Mouse (Mus musculus) ovary, postnatal 14 days (tissue): Measurements from ENCODE around the gene Llph.
"Not testable (repeated sequence)": the region's sequence is repeated elsewhere in the genome, so short reads cannot be mapped to it uniquely, and the experiment has no call there.

ENCODE experiments used
- DNase-seq: peaks from one replicate; pipeline ENCODE4 v3.0.0; 2022; ENCODE audit warnings: low spot score

Gene Llph

GRCm38 (mm10) chr10:120226871-120227661, at the start of gene Llph:
Gene Llph (plus strand): TSS chr10:120227070.
- peak; percentile 78 for DNase-seq

DNA sequence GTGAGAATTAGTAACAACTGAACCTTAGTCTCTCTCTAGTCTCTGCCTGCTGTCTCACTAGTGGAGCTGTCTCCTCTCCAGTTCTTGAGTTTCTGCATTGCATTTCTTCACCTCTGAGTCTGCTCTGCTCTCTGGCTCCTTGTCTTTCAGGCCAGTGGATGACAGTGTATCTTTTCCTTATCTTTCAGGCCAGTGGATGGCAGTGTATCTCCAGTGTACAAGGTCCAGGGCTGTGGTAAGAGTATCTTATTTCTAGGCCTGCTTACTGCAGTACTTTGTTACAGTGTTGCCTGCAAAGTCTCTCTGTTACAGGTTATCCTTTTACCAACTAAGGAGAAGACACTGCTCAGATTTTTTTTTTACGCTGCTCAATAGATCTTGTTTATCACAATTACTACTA, 44.0 kb upstream of the Llph start:
- DNase-seq: no peak

DNA sequence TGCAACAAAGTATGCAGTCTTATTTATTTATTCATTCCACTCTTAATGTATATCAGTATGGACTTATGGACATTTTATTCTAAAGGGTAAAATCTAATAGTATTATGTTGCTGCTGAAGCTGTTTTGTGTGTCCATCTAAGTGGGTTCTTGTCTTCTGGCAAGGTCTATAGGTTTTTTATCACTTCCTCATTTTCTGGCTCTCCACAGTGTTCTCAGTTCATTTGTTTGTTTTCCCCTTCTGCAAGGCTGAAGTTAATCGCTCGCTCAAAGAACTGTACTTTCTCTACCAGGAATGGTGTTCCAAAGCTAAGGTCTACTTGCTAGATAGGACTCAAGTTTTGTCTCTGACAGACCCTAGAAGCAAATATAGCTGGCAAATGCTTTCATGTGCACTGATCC, 43.5 kb upstream of the Llph start:
- DNase-seq: no peak

DNA sequence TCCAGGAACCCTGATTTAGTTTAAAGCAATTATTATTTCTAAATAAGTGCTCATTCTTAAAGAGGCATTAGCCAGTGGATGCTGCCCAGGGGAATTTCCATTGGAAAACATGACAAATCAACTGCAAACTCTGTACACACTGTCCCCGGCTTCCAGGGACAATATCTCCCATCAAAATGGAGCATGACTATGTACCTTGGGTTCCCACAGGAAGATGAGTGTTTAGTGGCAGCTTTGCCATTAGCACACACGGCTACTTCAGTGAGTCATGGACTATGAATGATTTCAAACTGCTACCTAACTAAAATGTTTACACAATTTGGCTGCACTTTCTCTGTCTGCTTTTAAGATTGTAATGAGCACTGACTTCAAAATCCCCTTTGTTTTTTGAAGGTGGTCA, 38.4 kb upstream of the Llph start:
- DNase-seq: no peak

GRCm38 (mm10) chr10:120189276-120189675, 37.6 kb upstream of the Llph start:
- DNase-seq: no peak

DNA sequence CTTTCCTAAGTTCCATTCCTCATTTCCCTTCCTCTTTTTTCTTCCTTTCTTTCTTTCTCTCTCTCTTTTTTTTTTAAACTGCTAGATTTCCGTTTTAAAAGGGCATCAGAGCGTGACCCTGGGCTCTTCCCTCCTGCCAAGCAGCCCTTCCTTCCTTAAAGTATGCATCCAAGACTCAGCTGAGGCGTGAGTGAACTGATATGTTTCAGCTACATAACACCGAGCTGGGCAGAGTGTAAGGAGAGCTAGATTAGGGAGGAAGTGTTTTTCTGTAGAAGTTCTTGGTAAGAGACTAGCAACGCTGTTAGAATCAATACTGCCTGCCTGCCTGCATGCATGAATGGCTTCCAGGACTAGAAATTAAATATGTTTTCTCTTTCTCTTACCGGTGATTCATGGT, 37.1 kb upstream of the Llph start:
- DNase-seq: no peak

- no peak for DNase-seq
Observed at GRCm38 (mm10) chr10:120191165-120191564, 35.7 kb upstream of the Llph start.

DNA sequence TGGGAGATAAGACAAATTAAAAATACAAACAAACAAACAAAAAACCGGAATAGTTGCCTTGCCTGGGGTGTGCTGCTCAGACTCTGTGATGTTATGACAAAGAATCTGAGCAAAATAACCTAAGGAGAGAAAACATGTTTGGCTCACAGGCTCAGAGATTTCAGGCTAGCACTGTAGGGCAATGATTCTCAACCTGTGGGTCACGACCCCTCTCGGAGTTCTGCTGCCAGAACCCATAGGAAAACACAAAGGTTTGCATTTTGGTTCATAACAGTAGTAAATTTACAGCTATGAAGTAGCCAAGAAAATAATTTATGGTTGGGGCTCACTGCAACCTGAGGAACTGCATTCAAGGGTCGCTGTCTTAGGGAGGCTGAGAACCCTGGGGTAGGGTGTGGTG, 34.6 kb upstream of the Llph start:
- no peak for DNase-seq

- DNase-seq: no peak
Observed at GRCm38 (mm10) chr10:120193255-120193654, 33.6 kb upstream of the Llph start.

- no peak for DNase-seq
Observed at GRCm38 (mm10) chr10:120197061-120197835, 29.6 kb upstream of the Llph start.

GRCm38 (mm10) chr10:120201131-120201921, 25.5 kb upstream of the Llph start, which contains the start of gene Tmbim4:
Gene Tmbim4 (plus strand): TSS chr10:120201590.
- peak; percentile 43 for DNase-seq

DNA sequence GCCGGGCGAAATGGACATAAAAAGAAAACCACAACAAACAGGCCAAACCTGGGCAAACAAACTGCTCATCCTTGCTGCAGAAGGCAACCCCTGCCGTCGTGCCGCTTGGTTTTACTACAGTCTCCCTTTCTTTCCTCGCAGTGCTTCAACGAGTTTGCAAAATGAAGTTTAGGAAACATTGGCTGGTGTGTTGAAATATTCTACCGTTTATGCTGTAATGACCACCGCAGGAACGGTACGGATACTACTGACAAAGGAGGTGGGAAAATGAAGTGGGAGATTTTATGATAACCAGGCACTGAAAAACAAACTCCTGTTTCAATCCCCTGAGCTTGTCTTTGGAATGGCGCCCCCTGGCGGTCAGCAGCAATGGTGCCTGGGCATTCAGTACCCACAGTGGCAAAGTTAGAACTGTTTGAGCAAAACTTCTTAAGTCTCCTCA, 24.9 kb upstream of the Llph start, which contains the start of gene Irak3:
Gene Irak3, minus strand, starts transcription at position 170 of the 442 bp plus-strand sequence.
- peak; percentile 79 for DNase-seq

DNA sequence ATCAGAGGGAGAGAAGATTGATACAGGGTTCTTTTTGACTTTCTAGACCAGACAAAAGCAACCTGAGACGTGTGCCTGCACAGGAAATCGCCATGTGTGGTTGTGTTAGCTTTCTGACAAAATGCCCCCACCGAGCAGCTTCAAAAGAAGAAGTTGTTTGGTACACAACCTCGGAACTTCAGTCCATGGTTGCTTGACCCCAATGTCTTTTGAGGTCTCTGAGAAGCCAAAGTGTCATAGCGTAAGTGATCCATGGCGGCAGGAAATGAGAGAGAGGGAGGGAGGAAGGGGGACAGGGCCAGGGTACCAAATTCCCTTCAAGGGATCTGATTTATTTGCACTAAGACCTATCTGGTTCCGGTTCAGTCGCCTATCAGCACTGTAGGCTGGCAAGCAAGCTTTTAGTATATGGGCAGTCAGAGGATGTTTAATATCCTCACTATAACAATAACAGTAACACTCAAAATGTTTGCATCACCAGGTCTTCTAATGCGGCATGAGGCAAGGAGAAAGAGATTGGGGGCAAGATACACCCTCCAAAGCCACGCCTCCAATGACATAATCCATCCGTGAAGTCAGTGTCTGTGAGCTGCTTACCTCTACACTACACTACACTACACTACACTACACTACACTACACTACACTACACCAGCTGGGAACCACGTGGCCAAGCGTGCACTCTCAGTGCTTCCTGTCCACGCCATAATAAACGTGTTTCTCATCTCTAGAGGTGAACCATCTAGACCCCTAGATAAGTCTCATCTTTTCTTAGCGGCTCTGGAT, 24.2 kb upstream of the Llph start:
- no peak for DNase-seq

DNA sequence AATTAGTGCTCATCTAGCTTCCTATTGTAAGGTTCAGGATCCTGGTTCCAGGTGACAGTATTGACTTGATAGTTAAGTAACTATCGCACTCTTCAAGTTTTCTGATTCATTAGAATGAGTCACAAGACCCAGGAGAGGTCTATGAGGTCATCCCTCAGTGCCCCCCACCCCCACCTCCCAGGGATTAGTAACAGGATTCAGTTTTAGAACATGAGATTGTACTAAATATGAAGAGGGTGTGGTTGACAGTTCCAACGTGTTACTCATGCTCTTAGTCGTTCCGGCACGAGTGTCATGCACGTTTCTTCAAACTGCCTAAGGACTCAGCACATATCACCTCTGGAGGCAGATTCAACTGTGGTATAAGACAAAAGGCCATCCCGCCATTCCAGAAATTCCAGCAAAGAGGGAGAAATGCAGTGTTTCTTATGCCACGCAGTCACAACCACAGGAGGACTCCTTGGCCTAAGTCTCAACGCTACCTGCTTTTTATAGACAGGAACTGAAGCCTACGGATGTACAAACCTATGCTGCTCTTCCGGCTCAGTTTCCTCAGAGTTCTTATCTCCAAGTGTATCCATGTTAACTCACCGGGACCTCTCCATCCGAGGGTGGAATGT, 22.2 kb upstream of the Llph start:
- DNase-seq: no peak

DNA sequence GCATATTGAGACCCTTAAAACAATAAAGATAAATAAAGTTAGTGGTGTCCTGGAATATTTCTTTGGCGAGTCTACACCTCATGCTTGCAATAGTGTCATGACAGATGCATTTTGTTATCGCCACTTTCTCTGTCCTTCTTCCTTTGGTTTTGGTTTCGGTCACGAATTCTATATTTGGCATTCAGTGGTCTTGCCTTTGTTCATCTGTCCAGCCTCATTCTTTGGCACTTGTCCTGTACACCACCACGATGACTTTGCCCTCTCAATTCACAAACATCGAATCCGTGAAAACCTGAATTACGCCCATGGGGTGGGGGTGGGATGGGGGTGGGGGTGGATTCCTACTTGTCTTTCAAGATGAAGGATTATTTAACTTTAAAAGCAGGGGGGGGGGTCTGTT, 18.9 kb upstream of the Llph start:
- DNase-seq: no peak

DNA sequence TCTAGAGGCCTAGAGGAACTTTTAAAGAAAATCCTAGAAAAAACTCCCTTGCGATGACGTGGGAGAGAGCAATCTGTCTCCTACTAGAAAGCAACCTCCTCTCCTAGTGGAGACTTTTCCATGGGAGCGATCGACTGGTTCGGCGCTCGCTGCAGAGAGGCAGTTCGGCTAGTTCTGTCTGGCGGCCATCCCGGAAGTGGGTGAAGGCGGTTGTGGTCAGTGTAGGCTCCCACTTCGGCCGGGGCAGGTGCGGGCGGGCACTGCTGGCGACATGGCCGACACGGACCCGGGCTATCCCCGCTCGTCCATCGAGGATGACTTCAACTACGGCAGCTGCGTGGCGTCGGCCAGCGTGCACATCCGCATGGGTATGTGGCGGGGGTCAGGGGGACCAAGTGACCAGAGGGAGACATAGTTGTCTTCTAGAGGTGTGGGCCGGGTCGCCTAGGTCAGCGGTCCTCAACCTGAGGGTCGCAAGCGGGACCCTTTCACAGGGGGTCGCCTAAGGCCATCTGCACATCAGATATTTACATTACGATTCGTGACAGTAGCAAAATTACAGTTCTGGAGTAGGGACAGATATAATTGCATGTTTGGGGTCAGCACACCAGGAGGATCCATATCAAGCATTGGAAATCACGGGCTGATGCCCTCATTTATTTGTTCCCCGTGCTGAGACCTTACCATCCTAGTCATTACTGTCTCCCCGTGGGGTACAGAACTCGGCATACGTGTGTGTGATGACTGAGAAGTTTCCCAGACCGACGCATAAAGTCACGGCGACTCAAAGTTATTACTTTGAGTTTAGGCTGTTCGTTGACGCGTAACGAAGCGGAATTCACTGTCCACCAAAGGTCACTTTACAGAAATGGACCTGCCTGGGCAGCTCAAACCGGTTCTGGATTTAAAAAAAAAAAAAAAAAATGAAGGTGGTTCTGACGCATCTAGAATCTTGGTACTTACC, 18.0 kb upstream of the Llph start:
- peak; percentile 81 for DNase-seq

DNA sequence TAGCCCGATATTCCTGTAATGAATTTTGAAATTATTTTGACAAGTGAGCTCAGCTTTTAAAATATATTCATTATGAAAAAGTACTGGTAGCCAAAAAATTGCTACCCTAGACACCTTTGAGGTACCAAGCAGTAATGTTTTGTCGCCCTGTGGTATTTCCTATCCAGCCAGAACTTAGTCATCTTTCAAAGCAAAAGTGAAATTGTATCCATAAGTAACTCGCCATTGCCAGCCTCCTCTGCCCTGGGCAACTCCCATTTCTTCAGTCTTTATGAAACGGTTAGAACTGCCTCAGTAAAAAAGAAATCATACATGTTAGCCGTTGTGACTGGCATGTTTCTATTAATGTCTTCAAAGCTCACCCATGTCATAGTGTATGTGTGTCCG, 17.3 kb upstream of the Llph start:
- no peak for DNase-seq

GRCm38 (mm10) chr10:120210096-120210495, 16.8 kb upstream of the Llph start:
- DNase-seq: no peak

- DNase-seq: not testable (repeated sequence)
Observed at GRCm38 (mm10) chr10:120217099-120217498, 9.8 kb upstream of the Llph start.

DNA sequence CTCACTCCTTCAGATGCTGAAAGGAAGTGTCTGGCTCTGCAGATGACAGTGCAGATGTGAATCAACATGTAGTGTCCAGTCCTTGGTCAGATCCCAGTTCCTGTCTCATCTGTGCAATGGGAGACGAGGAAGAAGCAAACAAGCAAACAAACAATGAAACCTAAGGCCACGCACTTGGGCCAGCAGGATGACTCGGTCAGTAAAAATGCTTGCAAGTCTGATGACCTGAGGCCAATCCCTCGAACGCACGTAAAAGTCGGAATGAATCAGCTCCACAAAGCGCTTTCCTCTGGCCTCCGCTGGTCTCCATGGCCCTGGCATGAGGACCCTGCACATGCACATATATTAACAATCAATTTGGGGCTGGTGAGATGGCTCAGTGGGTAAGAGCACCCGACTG, 7.9 kb upstream of the Llph start:
- no peak for DNase-seq
